Mouse (Mus musculus) kidney, embryonic 16.5 days (tissue): ENCODE measurements around the gene Myl7. TPM values are rescaled to one million over a fixed set of nuclear protein-coding genes. Genes with fewer than 3 reads are reported as not detected.

Experiments
- ATAC-seq: fragments of 200-750 bp; cut with Nextera tagmentation; 2 replicates; pipeline ENCODE4 v1.8.0; 2017; ENCODE audit warnings: moderate TSS enrichment; ENCODE audit not compliant: low FRiP score, low TSS enrichment
- H3K27ac ChIP-seq: fragments of 300-500 bp; sonication (generic); 2 replicates; pipeline ENCODE4 v1.5.1; 2014; ENCODE audit warnings: low read length
- H3K27me3 ChIP-seq: fragments of 300-500 bp; sonication (generic); 2 replicates; pipeline ENCODE4 v1.6.1; 2014; ENCODE audit warnings: low read length, control low read depth, mixed read lengths; ENCODE audit not compliant: insufficient read depth
- H3K36me3 ChIP-seq: fragments of 300-500 bp; sonication (generic); 2 replicates; pipeline ENCODE4 v1.6.1; 2014; ENCODE audit warnings: low read length, control low read depth, mixed read lengths; ENCODE audit not compliant: insufficient read depth
- H3K4me1 ChIP-seq: fragments of 300-500 bp; sonication (generic); 2 replicates; pipeline ENCODE4 v1.6.1; 2014; ENCODE audit warnings: low read length, control low read depth, mixed read lengths; ENCODE audit not compliant: insufficient read depth
- H3K4me2 ChIP-seq: fragments of 300-500 bp; sonication (generic); replicated peaks from 2 replicates; pipeline ENCODE4 v1.6.1; 2014; ENCODE audit warnings: low read depth, low read length
- H3K4me3 ChIP-seq: fragments of 300-500 bp; sonication (generic); 2 replicates; pipeline ENCODE4 v1.5.1; 2014; ENCODE audit warnings: mild to moderate bottlenecking, low read length
- H3K9ac ChIP-seq: fragments of 300-500 bp; sonication (generic); replicated peaks from 2 replicates; pipeline ENCODE4 v1.6.1; 2014; ENCODE audit warnings: low read length
- H3K9me3 ChIP-seq: fragments of 300-500 bp; sonication (generic); 2 replicates; pipeline ENCODE4 v1.6.1; 2016; ENCODE audit warnings: low read length, control low read depth
- WGBS: fragments of 180-500 bp; shearing (Covaris S2); extraction: QIAGEN DNeasy Blood & Tissue Kit; methylation state at CpG from one replicate; pipeline ENCODE4 v1.1.7; 2014; 5-methylcytosine and 5-hydroxymethylcytosine counted together
- polyA plus RNA-seq: library from polyadenylated mRNA; unstranded; fragments of >200 nt; fragmentation: Nextera tagmentation; extraction: Ambion mirVana; gene quantifications from 2 replicates; pipeline ENCODE4 v1.2.1, GENCODE M21; 2015

Gene Myl7
- polyA plus RNA-seq, 1 experiment from 2014 or later: 5.1 TPM

DNA sequence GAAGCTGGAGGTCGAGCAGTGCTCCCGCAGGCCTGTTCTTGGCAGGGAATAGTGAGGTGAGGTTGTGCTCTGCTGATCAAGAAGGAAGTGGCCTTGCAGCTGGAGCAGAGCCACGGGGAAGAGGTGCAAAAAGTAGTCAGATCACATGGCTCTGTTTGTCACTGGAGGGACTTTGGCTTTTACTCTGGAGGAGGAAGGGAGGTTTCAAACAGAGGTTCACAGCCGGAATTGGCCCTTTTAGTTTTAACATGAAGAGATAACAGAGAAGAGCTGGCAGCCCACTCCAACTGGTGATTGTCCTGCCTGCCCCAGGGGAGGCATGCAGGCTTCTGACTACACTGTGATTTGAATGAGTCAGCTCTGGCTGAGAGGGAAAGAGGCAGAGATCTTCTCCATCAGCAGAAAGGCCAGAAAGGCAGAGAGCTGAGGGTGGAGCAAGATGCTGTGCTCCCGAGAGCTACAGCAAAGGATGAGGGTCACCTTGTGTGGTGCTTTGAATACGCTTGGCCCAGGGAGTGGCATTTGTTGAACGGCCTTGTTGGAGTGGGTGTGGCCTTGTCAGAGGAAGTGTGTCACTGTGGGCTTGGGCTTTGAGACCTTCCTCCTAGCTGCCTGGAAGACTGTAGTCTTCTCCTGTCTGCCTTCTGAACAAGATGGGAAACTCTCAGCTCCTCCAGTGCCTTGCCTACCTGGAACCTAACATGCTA is 51.8 kb downstream of the Myl7 start:
- no peak overlapping the region for H3K4me3 ChIP-seq
- no peak overlapping the region for H3K27ac ChIP-seq

More for the DNA sequence above, 51.8 kb downstream of the Myl7 start:
- no peaks in the 10 kb centered on the region for H3K36me3 ChIP-seq
- no peak overlapping the region for H3K9ac ChIP-seq
- H3K4me2 ChIP-seq: no peak overlapping the region
- ATAC-seq: no peak
- H3K4me1 ChIP-seq: peaks cover 11% of the 10 kb centered on the region
- WGBS: 54% methylated on average over 7 of the region's 7 CpGs
- H3K27me3 ChIP-seq: no peaks in the 10 kb centered on the region
- H3K9me3 ChIP-seq: no peaks in the 10 kb centered on the region

Other genes starting within 250 kb of the Myl7 start
- gene Mrps24, start 183.1 kb downstream of the Myl7 start, polyA plus RNA-seq: 197 and 212 TPM in 2 replicates
- 25.9 and 27.8 TPM in 2 replicates for gene Urgcp, start 136.4 kb downstream of the Myl7 start, polyA plus RNA-seq
- 123 and 132 TPM in 2 replicates for gene Dbnl, start 110.3 kb downstream of the Myl7 start, polyA plus RNA-seq
- gene Pgam2, start 95.0 kb downstream of the Myl7 start, polyA plus RNA-seq: 33.0 and 42.8 TPM in 2 replicates
- gene Polm, start 60.8 kb downstream of the Myl7 start, polyA plus RNA-seq: 9.8 and 11.4 TPM in 2 replicates
- 59.6 and 61.1 TPM in 2 replicates for gene Aebp1, start 36.8 kb downstream of the Myl7 start, polyA plus RNA-seq
- 152 and 155 TPM in 2 replicates for gene Pold2, start 20.5 kb downstream of the Myl7 start, polyA plus RNA-seq
- 1.7 and 2.0 TPM in 2 replicates for gene Gck, start 51.3 kb upstream of the Myl7 start, polyA plus RNA-seq
- 56.1 and 61.8 TPM in 2 replicates for gene Ykt6, start 56.9 kb upstream of the Myl7 start, polyA plus RNA-seq
- 3.4 and 4.1 TPM in 2 replicates for gene Camk2b, start 167.6 kb upstream of the Myl7 start, polyA plus RNA-seq